Mouse (Mus musculus): ENCODE data around the gene Hpn.

DNA sequence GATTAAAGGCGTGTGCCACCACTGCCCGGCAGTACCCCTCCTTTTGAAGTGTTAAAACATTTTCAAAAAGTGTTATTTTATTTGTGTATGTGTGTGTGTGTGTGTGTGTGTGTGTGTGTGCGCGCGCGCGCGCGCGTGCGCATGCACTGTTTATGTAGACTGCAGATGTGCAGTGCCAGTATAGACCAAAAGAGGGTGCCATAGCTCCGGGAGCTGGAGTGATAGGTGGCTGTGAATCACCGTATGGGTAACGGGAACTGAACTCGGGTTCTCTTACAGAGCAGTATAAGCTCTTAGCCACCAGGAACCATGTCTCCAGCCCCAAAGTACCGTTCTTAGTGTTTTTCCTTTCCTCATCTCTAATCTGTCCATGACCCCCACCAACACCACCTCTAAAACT lies 29.8 kb upstream of the Hpn start:
- TF ChIP-seq POLR2A (IDR thresholded peaks at IDR 0.05; ENCODE audit: control insufficient read depth, extremely low read depth, insufficient read depth, low read length, poor library complexity), result no peak
- peak; percentile 37; the same call in 1 of the 2 replicates for TF ChIP-seq CTCF (IDR thresholded peaks at IDR 0.05; ENCODE audit: borderline replicate concordance, control insufficient read depth, extremely low read depth, insufficient read depth, low read length, poor library complexity)
